Mouse (Mus musculus) spleen, postnatal 4 days (tissue): ENCODE results near the gene Cts8.

Experiments
- DNase-seq, 2 experiments: peaks; one replicate each; pipeline ENCODE4 v3.0.0; 2022; ENCODE audit warnings: low spot score in 2 of 2

Gene Cts8

GRCm38 (mm10) chr13:61255258-61255657 is at the start of gene Cts8:
Gene Cts8, minus strand, starts transcription at chr13:61255358.
- no peak for DNase-seq

DNA sequence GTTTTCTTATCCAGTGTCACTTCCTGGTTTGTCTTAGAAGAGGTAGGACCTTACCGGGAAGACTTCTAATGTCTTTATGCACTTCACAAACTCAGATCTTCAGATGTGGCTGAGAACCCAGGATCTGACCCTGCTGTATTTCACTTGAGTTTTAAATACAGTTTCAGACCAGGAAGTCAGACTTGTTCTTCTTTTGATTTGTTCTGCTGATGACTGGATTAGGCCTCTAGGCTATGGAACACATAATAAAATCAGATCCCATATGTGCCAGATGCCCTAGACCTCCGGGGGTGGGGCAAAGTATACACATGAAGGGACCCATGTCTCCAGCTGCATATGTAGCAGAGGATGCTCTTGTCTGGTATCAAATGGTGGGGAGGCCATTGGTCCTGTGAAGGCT is 33.6 kb upstream of the Cts8 start, which contains the start of gene Gm49398:
Gene Gm49398 (minus strand): TSS at position 101 of the 400 bp plus-strand sequence.
- DNase-seq: no peak

DNA sequence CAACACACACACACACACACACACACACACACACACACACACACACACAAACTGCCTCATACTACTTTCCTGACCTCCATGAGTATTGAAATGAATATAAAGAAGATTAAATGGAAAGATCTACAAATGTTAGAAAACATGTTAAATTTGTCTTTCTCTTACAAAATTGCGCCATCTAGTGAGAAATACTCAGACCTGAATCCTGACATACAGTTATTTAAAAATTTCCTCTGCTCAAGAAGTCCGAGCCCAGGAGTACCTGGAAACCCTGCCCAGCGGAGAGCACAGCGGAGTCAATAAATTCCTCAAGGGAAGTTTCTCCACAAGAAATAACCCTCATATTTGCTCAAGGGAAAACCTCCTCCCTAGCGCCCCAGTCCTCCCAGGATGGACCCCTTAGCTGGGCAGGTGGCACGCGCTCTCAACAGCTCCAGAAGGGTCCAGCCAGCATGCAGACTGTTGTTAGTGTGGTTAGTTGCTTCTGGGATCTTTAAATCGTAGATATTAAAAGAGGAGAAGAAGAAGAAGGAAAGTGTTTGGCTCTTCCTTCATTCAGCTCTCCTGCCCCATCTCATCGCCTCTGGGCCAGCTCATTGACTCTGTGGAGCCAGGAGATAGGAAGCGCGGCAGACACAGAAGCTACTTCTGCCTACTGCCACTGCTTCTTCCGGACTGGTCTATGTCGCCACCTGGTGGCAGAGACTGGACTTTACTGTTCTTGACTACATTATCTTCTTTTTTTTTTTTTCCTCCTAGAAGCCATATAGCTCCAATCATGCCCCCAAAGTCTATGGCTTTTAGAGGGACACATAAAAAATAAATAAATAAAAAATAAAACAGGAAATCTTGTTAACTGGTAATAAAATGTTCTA is 13.8 kb downstream of the Cts8 start:
- DNase-seq: peak; percentile 19 to 72

DNA sequence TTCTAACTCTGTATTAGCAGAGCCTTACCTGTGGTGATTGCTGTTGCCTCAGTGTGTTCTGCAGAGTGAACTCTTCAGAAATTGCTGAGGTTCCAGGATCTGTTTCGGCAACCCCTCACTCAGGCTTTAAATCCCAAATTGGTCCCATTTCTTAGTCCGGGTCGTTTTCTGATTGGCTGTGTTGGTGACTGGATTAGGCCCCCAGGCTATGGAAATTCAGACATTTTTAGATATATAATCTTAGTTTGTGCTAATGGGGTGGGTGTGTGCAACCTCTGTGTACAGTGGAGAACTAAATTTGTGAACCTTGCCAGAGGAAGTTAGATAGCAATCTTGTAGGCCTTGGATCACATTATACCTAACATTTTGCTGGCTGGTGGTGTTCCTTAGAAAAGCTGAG is 51.8 kb downstream of the Cts8 start, which contains the start of gene Cts6:
Gene Cts6 (minus strand): TSS at position 101 of the 400 bp plus-strand sequence.
- no peak for DNase-seq
